Mouse (Mus musculus) effector memory CD4-positive, alpha-beta T cell, adult 5 months (primary cell): ENCODE results near the gene Atf6. TPM values are rescaled to one million over a fixed set of nuclear protein-coding genes. Genes with fewer than 3 reads are reported as not detected.

Experiments
- polyA plus RNA-seq: library from polyadenylated mRNA; unstranded; fragments of 100-300 nt; shearing (Covaris generic); gene quantifications from one replicate; pipeline ENCODE4 v1.2.1, GENCODE M21; 2017

Atf6 gene
- 20.3 TPM for polyA plus RNA-seq

GRCm38 (mm10) chr1:170867691-170868105 is at the start of gene Atf6:
Atf6 (minus strand) TSS chr1:170867771.

DNA sequence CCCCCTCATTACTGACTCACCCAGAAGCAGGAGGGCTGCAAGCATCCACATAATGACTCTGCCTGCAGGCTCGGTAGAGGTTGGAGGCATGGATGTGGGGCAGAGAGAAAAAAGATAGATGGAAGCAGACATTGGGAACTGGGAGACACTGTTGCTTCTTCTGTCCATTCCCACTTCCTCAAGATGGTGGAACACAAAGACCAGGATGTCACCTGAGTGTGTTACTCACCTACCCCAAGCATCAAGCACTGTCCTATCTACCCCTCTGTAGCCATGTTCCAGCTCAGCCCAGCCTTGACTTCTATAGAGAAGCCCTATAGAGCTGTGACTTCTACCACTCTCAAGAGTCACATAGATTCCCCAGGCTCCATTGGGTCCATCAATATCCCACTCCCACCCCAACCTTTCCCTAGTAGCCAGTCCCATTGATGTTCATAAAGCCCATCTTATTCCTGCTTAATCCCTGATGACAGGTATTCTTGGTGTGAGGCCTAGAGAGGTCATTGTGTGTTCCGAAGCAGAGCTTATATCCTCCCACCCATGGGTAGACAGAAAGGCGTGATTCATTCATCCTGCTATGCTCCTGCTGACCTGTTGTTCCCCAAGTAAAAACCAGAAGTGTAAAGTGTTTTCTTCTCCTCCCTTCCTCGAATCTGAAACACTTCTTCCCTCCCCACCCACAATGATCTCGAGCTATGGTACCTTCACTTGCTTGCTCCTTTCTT is 45.5 kb upstream of the Atf6 start, which contains the start of gene Fcrlb:
Gene Fcrlb (minus strand): TSS at position 51 of the 725 bp plus-strand sequence.

DNA sequence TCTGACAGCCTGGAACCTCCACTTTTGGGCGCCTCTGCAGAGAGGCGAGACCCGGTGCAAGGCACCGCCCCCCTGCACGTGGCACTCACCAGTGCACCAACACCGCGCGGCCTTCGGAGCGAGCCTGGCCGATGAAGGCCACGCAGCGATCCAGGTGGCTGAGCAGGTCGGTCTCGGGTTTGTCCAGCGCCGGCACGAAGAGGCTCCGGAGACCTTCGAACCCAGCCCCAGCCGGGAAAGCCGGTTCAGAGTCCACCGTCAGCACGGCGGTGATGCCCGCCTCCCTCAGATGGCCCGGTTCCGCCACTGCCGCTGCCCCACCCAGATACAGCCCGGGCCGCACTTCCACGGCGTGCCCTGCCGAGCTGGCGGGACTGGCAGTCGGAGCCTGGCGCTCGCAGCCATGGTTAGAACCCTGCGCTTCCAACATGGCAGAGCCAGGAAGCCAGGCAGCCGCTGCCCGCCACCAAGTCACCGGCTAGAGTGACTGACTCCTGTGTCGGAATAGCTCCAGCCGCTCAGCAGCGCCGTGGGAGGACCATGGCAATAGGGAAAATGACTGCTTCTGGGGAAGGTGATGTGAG is 17.5 kb upstream of the Atf6 start, which contains the start of the genes Gm26620 and Dusp12:
Gene Gm26620 (plus strand): TSS at position 88 of the 584 bp plus-strand sequence.
Gene Dusp12 (minus strand): TSS at position 563 of the 584 bp plus-strand sequence.

Other genes with a start within 250 kb of the Atf6 start
- not detected for gene Olfml2b, start 223.2 kb downstream of the Atf6 start, polyA plus RNA-seq
- not detected for gene Gm26620, start 17.3 kb upstream of the Atf6 start, polyA plus RNA-seq
- gene Dusp12, start 17.8 kb upstream of the Atf6 start, polyA plus RNA-seq: 32.9 TPM
- not detected for gene Fcrlb, start 45.2 kb upstream of the Atf6 start, polyA plus RNA-seq
- not detected for gene Fcrla, start 59.8 kb upstream of the Atf6 start, polyA plus RNA-seq
- gene Fcgr2b, start 108.8 kb upstream of the Atf6 start, polyA plus RNA-seq: 17.0 TPM
- not detected for gene Fcgr4, start 151.1 kb upstream of the Atf6 start, polyA plus RNA-seq
- gene Fcgr3, start 197.2 kb upstream of the Atf6 start, polyA plus RNA-seq: 1.2 TPM
- 1.4 TPM for gene Cfap126, start 246.1 kb upstream of the Atf6 start, polyA plus RNA-seq